Mouse (Mus musculus) skeletal muscle tissue, adult 2 months (tissue): ENCODE results near the gene Tfpi.
A peak's percentile ranks its signal among the peaks of the same experiment; 100 is the strongest.
"Not testable (repeated sequence)": the region's sequence is repeated elsewhere in the genome, so short reads cannot be mapped to it uniquely, and the experiment has no call there.

Experiments used
- DNase-seq: peaks from one replicate; pipeline ENCODE4 v3.0.0-alpha.2; 2012; ENCODE audit warnings: low read depth, low spot score

Tfpi gene

DNA sequence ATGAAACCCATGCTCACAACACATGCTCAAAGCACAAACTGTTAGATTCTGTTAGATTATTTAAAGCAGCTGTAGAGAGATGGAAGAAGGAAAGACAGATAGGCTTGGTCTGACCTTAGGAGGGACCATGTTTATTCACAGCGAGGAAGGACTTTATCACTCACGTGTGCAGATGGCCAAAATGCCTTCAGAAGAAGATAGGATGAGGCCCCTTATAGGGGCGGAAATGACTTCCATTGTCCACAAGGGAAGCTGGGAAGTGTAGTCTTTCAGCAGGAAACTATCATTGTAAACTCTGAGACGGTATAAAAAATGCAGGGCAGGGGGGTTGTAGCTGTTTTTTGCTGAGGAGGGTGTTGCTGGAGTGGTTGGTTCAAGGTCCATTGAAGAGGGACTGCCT lies at the start of gene Tfpi:
TSS of gene Tfpi (minus strand) at position 199 of the 400 bp plus-strand sequence.
- DNase-seq: no peak

GRCm38 (mm10) chr2:84526221-84526620 lies 49.6 kb upstream of the Tfpi start:
- no peak for DNase-seq

DNA sequence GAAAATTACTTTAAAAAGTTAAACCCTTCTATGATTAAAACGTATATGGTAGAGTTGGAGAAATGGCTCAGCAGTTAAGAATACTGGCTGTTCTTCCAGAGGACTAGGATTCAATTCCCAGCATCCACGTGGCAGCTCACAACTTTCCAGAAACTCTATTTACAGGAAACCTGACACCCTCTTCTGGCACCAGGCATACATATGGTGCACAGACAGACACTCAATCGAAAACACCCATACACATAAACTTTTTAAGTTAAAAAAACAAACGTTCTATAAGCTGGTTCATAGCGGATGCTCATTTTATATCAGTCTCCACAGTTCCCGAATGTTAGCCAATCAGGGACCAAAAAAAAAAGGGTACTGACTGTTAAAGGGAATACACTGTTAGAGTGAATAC lies 49.2 kb upstream of the Tfpi start:
- DNase-seq: no peak

DNA sequence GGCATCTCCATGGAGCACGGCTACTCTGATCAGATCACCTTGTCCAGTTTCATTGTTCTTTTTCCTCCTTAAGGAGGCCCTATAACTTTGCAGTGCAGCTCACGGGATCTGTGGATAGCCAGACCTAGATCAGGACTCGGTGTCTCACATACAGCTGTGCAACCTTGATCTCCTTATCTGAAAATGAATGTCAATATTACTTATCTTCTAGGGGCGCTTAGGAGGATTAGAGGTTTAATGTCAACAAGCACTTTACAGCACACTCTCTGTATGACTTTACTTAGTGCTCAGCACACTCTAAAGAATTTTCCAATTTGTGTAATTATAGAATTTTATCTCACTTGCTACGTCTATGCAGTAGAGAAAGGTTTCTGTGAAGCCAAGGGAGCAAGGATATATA lies 48.5 kb upstream of the Tfpi start:
- no peak for DNase-seq

GRCm38 (mm10) chr2:84523994-84524393 lies 47.4 kb upstream of the Tfpi start:
- DNase-seq: no peak

DNA sequence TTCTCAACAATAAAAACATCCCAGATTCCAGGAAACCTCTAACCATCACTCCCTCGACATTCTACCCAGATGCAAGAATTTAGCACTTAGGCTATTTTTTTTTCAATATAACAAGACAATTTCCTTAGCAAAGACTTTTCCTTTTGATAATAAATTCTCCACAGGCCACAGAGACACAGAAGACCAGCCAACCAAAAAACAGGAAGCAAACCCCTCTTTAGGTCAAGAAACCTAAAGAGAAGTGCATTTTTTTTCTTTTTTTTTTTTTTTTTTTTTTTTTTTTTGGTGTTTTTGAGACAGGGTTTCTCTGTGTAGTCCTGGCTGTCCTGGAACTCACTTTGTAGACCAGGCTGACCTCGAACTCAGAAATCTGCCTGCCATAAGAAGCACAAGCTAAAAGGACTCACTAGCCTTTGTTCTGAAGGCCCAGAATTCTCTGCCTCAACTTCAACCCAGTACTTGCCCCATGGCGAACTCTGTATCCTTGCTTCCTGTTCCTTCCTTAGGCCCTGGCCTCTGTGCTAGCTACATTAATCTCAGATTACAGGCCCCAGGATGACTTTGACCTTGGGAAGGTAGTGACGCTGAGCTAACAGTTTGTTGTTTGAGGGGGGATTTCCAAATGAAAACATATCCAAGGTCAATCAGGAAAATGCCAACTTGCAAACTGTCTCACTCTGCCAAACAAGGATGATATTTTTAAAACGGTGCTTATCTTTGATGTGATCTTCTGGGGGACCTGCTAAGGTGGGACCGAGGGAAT lies 46.7 kb upstream of the Tfpi start:
- no peak for DNase-seq

GRCm38 (mm10) chr2:84519514-84520067 lies 43.0 kb upstream of the Tfpi start:
- DNase-seq: no peak

GRCm38 (mm10) chr2:84518767-84519166 lies 42.2 kb upstream of the Tfpi start:
- no peak for DNase-seq

DNA sequence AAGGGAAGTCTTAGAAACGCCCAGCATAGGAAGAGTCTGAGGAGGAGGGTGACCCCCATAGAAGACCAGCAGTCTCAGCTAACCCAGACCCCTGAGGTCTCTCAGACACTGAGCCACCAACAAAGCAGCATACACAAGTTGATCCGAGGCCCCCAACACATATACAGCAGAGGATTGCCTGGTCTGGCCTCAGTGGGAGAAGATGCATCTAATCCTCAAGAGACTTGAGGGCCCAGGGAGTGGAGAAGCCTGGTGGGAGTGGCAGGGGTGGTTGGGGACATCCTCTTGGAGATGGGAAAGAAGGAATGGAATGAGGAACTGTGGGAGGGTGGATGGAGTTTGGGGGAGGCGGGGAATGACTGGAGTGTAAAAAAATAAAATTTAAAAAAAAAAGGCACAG lies 36.7 kb upstream of the Tfpi start:
- no peak for DNase-seq

- no peak for DNase-seq
Observed at GRCm38 (mm10) chr2:84511508-84511907, 34.9 kb upstream of the Tfpi start.

- DNase-seq: no peak
Observed at GRCm38 (mm10) chr2:84511036-84511435, 34.5 kb upstream of the Tfpi start.

DNA sequence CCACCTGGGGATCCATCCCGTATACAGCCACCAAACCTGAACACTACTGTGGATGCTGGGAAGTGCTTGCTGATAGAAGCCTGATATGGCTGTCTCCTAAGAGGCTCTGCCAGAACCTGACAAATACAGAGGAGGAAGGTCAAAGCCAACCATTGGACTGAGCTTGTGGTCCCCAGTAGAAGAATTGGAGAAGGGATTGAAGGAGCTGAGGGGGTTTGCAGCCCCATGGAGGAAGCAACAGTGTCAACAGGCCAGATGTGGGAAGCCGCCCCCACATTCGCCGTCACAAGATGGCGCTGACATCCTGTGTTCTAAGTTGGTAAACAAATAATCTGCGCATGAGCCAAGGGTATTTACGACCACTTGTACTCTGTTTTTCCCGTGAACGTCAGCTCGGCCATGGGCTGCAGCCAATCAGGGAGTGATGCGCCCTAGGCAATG lies 28.4 kb upstream of the Tfpi start:
- not testable (repeated sequence) for DNase-seq

- DNase-seq: no peak
Observed at GRCm38 (mm10) chr2:84504285-84504684, 27.7 kb upstream of the Tfpi start.

DNA sequence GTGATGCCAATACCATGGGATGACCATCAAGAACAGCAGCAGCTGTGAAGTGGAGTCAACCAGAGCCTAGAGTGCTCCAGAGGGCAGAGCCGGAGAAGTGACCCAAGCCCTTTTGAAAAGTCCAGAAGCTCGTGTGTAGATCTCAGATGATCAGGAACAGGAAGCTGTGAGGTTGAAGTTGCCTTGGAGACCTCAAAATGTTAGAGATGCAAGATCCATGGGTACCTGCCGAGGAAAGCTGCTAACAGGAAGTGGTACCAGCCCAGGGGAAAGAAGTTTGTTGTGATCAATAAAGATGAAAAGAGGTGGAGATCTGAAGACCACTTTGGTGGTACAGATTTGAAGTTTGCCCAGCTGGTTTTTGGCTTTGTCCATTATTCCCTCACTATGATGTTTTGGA lies 22.3 kb upstream of the Tfpi start:
- no peak for DNase-seq

DNA sequence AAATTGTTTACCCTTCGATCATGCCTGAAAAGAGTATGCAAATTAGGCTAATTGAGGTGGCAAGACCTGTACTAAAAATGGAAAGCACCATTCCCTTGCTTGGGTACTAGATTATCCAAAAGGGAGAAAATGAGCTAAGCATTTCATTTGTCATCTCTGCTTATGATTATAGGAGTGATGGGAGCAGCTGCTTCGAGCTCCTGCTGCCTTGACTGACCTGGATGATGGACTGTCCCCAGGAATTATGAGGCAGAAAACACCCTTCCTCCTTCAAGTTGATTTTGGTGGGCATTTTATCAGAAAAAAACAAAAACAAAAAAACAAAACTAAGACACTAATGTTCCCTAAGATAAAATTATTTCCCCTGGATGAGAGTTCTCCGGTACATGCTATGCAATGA lies 18.5 kb upstream of the Tfpi start:
- no peak for DNase-seq

DNA sequence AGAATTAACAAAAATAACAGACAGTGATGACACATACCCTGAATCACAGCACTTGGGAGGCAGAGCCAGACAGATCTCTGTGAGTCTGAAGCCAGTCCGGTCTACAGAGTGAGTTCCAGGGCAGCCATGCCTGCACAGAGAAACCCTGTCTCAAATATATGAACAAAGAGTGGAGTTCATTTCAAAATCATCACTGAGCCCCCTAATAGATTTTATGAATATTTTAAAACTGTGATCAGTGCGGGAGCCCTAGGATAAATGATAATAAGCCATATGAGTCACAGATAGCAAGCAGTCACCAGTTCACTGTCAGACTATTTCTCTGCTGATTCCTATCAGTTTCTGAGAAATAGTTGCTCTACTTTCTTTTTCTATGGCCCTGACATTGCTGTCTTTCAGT lies 17.1 kb upstream of the Tfpi start:
- no peak for DNase-seq

DNA sequence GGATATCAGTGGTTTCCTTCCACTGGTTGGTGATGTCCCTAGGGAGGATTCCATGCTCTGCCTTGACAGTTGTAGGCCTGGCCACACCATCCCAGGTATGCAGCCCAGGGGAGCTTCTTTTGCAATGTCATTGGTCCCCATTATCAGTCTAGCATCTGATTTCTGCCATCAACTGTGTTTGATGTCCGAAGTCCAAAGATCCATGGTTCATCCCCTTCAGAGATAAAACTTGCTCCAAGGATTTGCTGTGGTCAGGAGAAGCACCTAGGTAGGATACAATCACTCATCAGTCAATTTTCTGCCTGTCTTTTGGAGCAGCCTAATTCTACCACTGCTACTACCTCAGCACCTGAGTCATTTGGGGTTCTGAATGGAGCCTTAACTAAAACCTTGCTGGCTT lies 15.1 kb upstream of the Tfpi start:
- DNase-seq: no peak

DNA sequence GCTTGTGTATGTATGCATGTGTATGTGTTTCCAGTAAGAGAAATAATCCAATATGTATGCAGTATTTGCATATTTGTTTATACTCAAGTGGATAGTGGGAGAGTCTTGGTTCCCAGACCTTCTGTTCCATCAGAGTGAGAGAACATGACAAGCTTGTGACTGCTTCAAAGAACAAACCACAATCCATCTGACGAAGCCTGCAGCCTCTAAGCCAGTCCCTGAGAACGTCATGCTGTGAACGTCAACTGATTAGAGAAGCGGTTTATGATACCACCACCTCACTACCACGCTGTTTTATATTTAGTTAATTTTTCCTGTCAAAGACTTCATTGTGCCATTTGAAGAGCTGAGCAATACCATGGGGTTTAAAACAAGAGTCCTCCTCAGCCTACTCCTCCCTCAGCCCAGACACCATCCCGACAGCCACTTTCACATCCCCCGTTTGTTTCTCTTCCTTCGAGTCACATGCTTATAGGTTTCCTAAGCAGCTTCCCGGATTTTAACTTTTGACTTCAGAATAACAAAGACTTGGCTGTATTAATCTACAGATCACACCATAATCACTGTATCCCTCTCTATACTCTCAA lies 11.2 kb upstream of the Tfpi start:
- no peak for DNase-seq

GRCm38 (mm10) chr2:84481863-84482262 lies 5.3 kb upstream of the Tfpi start:
- DNase-seq: peak; percentile 39

- DNase-seq: peak; percentile 32
Observed at GRCm38 (mm10) chr2:84479036-84479435, 2.5 kb upstream of the Tfpi start.

DNA sequence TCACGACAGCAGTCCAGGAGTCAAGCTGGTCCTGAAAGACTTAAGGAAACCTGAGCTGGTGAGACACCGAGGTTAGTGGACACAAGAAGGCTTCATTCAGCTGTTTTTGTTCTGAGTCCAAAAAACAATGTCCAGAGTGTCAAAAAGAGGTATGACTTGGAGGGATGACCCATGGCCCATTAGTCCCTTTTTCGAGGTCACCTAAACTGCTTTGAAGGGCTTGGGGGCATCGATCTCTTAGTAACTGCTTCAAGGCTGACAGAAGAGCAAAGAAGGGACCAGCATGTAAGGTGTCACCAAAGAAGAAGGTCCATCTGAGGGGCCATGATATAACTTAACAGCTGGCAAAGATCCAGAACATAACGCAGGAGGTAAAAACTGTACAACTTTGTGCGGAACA lies 1.2 kb upstream of the Tfpi start:
- no peak for DNase-seq

GRCm38 (mm10) chr2:84476131-84476530 lies 444 bp downstream of the Tfpi start:
- DNase-seq: no peak

GRCm38 (mm10) chr2:84475601-84476000 lies 974 bp downstream of the Tfpi start:
- no peak for DNase-seq
